Mouse (Mus musculus): ENCODE measurements around the gene Ch25h. TPM values are rescaled to one million over a fixed set of nuclear protein-coding genes. Genes with fewer than 3 reads are reported as not detected.
A peak's percentile ranks its signal among the peaks of the same experiment; 100 is the strongest.

Gene Ch25h
- polyA plus RNA-seq (2015; fragmentation: Nextera tagmentation; extraction: Ambion mirVana): 0.39 and 0.58 TPM in 2 replicates

DNA sequence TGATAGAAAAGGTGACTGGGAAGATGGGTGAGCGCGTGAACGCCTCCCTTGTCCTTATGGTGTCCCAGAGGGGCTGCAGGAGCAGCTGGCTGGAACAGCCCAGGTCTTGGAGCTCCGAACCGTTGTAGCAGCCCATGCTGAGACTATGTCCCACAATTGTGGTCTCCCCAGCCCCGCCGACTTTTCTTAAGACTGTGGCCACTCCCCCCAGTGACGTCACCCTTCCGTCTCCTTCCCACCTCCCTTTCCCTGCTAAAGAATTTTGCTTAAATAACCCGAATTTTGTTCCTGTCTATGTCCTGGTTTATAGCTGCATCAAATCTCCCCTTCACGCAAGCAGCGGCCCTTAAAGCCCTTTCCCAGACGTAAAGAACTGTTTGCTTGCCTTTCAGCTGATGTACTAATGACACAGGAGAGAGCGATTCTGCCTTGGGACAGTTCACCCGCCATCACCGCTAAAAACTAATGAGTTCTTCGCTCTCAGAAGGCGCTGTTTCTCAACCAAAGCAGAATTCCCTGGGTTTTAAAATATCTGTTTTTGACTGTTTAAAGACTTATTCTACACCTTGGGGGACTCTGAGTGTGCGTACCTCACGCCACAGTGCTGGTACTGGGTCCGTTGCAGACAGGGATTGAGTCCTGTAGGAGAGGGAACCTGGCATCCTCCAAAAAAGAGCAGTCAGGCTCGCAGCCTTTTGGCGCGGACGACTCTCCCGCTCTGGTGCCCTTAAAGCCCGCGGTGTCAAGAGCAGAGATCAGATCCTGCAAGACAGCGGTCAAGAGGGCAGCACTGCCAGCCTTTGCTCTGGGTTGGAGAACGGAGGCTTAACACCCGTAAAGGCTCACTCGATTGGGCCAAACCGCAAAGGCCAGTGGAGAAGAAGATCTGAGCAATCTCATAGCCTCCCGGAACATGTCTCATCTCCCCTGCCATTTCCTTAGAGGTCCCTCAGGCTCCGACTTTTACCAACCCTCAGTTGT is at the start of gene Ch25h:
TSS of gene Ch25h (minus strand) at position 174 of the 981 bp plus-strand sequence.
- Histone ChIP-seq H3K4me3 (replicated peaks; ENCODE audit: low read length) (peak within 1 kb of the TSS; percentile 70), H3K4me1 (replicated peaks; ENCODE audit: control insufficient read depth, insufficient read depth, low read length) (peaks cover 15% of the 10 kb centered on the region), H3K4me2 (ENCODE audit: low read length) (peak within 1 kb of the TSS; percentile 99), H3K27ac (ENCODE audit: low read length) (no peak within 1 kb of the TSS), H3K27me3 (replicated peaks; ENCODE audit: control insufficient read depth, insufficient read depth, low read length) (peaks cover 22% of the 10 kb centered on the region), H3K9me3 (ENCODE audit: control insufficient read depth, low read length) (no peaks in the 10 kb centered on the region), H3K36me3 (ENCODE audit: control insufficient read depth, insufficient read depth) (no peaks in the 10 kb centered on the region), H3K9ac (replicated peaks; ENCODE audit: low read depth, low read length) (peak within 1 kb of the TSS; percentile 56)
- under 1% methylated on average over 35 of the region's 35 CpGs for WGBS
- ATAC-seq: peak; percentile 94

DNA sequence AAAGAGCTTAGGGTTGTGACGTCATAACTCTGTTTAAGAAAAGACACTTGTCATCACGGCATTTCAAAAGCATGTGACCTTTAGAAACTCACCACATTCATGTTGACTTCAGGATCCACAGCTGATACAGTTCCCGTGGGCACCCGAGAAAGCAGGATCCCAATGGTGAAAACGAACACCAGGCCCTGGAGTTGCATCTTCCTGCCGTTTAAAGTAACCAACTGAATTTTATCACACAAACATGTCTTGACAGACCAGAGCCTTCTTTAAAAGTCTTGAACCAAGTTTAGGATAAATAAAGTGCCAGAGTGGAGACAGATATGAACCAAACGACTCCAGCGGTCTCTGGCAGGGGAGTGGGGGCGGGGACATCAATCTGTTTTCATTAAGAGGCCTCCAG is 49.7 kb upstream of the Ch25h start:
- H3K4me1 ChIP-seq (replicated peaks; ENCODE audit: control insufficient read depth, insufficient read depth, low read length): peaks cover 9% of the 10 kb centered on the region
- WGBS: 83% methylated on average over 9 of the region's 9 CpGs
- no peak for ATAC-seq
- H3K36me3 ChIP-seq (ENCODE audit: control insufficient read depth, insufficient read depth): no peaks in the 10 kb centered on the region
- no peak overlapping the region for H3K4me3 ChIP-seq (replicated peaks; ENCODE audit: low read length)
- no peak overlapping the region for H3K9ac ChIP-seq (replicated peaks; ENCODE audit: low read depth, low read length)
- no peaks in the 10 kb centered on the region for H3K27me3 ChIP-seq (replicated peaks; ENCODE audit: control insufficient read depth, insufficient read depth, low read length)
- no peak overlapping the region for H3K4me2 ChIP-seq (ENCODE audit: low read length)
- H3K27ac ChIP-seq (ENCODE audit: low read length): no peak overlapping the region
- H3K9me3 ChIP-seq (ENCODE audit: control insufficient read depth, low read length): no peaks in the 10 kb centered on the region

DNA sequence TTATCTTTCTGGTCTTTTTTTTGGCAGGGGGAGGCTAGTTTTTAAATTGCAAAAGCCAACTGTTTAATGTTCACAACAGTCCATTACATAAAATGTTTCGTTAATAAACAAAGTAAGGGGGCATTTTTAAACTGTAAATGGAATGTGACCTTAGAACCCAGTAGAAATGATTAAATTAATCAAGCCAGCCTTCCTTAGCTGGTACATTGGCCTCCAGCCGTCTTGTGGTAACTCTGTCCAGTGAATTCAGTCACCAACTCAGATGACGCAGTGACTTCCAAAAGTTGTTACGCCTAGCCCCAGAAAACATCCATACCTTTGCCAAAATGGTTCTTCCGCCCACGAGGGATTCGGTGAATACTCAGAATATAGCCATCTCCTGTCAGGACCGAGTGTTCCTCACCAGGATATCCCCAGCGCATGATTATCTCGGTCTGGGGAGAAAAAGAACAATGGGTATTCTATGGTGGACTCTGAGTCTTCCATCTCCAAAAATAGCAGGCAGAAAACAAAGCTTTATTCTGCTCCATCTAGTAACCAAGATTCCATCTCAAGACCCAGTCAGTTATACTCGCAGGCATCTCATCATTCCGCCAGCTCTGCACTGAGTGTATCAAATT is 48.3 kb upstream of the Ch25h start:
- WGBS: 87% methylated on average over 12 of the region's 12 CpGs

DNA sequence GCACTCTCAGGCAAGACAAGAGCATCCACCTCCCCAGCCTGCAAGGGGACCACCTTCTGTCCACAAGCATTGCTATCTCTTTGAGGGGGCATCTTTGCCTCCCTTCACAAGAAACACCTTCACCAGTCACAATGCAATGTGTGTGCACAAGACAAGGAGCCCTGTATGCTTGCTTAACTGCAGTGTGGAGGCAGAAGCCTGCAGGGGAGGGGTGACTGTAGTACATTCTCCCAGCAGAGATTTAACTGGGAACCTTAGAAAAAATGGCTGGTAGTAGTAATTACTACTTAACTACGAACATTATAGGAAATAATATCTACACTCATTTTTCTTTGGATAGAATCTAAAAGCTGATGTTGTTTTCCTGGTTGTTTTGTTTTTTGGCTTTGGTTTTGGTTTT is 47.0 kb upstream of the Ch25h start:
- H3K27ac ChIP-seq (ENCODE audit: low read length): no peak overlapping the region
- no peaks in the 10 kb centered on the region for H3K27me3 ChIP-seq (replicated peaks; ENCODE audit: control insufficient read depth, insufficient read depth, low read length)
- 83% methylated on average over 1 of the region's 1 CpGs for WGBS
- ATAC-seq: no peak
- no peak overlapping the region for H3K4me3 ChIP-seq (replicated peaks; ENCODE audit: low read length)
- H3K9me3 ChIP-seq (ENCODE audit: control insufficient read depth, low read length): no peaks in the 10 kb centered on the region
- H3K4me2 ChIP-seq (ENCODE audit: low read length): no peak overlapping the region
- no peaks in the 10 kb centered on the region for H3K36me3 ChIP-seq (ENCODE audit: control insufficient read depth, insufficient read depth)
- peaks cover 7% of the 10 kb centered on the region for H3K4me1 ChIP-seq (replicated peaks; ENCODE audit: control insufficient read depth, insufficient read depth, low read length)
- H3K9ac ChIP-seq (replicated peaks; ENCODE audit: low read depth, low read length): no peak overlapping the region

More for the DNA sequence above, 48.3 kb upstream of the Ch25h start:
- Histone ChIP-seq H3K9me3 (ENCODE audit: control insufficient read depth, low read length) (no peaks in the 10 kb centered on the region), H3K36me3 (ENCODE audit: control insufficient read depth, insufficient read depth) (no peaks in the 10 kb centered on the region), H3K4me2 (ENCODE audit: low read length) (no peak overlapping the region), H3K4me3 (replicated peaks; ENCODE audit: low read length) (no peak overlapping the region), H3K27ac (ENCODE audit: low read length) (no peak overlapping the region), H3K9ac (replicated peaks; ENCODE audit: low read depth, low read length) (no peak overlapping the region), H3K4me1 (replicated peaks; ENCODE audit: control insufficient read depth, insufficient read depth, low read length) (peaks cover 9% of the 10 kb centered on the region), H3K27me3 (replicated peaks; ENCODE audit: control insufficient read depth, insufficient read depth, low read length) (no peaks in the 10 kb centered on the region)
- no peak for ATAC-seq

DNA sequence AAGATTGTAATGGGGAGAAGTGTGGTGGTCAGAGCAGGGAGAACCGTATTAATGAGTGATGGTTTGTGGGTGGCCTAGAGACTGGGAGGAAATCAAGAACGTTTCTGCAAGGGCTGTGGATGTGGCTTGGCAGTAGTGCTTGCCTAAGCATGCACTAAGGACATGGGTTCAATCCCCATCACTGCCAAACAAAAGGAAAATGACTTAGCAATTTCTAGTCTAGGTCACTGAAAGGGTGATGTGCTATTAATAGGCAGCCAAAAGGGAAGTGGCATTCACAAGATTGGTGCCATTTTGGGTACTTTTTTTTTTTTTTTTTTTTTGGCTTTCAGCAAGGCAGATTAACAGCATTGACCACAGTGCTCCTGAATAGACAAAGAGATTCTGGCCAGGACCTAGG is 46.4 kb upstream of the Ch25h start:
- Histone ChIP-seq H3K4me2 (ENCODE audit: low read length) (no peak overlapping the region), H3K27me3 (replicated peaks; ENCODE audit: control insufficient read depth, insufficient read depth, low read length) (no peaks in the 10 kb centered on the region), H3K9me3 (ENCODE audit: control insufficient read depth, low read length) (no peaks in the 10 kb centered on the region), H3K4me1 (replicated peaks; ENCODE audit: control insufficient read depth, insufficient read depth, low read length) (peaks cover 3% of the 10 kb centered on the region), H3K4me3 (replicated peaks; ENCODE audit: low read length) (no peak overlapping the region), H3K9ac (replicated peaks; ENCODE audit: low read depth, low read length) (no peak overlapping the region), H3K27ac (ENCODE audit: low read length) (no peak overlapping the region), H3K36me3 (ENCODE audit: control insufficient read depth, insufficient read depth) (no peaks in the 10 kb centered on the region)
- no peak for ATAC-seq
- WGBS: 61% methylated on average over 2 of the region's 2 CpGs

DNA sequence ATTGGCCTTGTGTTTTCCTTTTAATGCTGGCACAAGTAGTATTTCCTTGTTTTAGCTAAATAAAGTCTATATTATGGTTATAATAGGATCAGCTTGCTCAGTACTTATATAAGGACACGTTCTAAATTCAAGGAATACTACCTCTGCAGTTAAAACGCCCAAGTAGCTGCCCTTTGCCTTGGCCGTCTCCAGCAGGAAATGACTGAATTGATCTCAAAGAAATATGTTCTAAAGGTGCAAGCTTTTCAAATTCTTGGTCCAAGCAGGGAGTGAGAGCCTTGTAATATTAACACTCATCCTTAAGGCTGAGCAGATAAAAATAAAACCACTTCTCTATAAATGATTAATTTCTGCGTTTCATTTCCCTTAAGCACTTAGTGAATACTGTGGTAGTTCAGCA is 45.1 kb upstream of the Ch25h start:
- H3K4me3 ChIP-seq (replicated peaks; ENCODE audit: low read length): no peak overlapping the region
- no peaks in the 10 kb centered on the region for H3K36me3 ChIP-seq (ENCODE audit: control insufficient read depth, insufficient read depth)
- no peaks in the 10 kb centered on the region for H3K4me1 ChIP-seq (replicated peaks; ENCODE audit: control insufficient read depth, insufficient read depth, low read length)
- no peak overlapping the region for H3K9ac ChIP-seq (replicated peaks; ENCODE audit: low read depth, low read length)
- H3K9me3 ChIP-seq (ENCODE audit: control insufficient read depth, low read length): no peaks in the 10 kb centered on the region
- no peak for ATAC-seq
- H3K4me2 ChIP-seq (ENCODE audit: low read length): no peak overlapping the region
- H3K27ac ChIP-seq (ENCODE audit: low read length): no peak overlapping the region
- WGBS: 89% methylated on average over 4 of the region's 4 CpGs
- no peaks in the 10 kb centered on the region for H3K27me3 ChIP-seq (replicated peaks; ENCODE audit: control insufficient read depth, insufficient read depth, low read length)

DNA sequence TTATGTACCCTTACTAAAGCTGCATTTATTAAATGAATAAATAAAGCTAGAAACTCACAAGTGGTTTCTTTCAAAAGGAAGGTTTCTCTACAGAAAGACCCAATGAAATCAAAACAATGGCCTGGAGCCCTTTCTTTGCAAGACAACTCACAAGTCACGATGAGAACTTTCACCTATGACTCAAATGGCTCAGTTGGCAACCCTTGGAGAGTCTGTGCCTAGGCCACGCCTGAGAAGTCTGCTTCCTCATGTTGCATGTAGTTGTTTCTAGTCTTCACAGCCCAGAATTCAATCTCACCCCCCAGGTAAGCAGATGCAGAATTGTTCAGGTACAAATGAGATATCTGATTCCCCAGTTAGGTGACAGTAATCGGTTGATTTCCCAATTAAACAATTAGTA is 44.7 kb upstream of the Ch25h start:
- Histone ChIP-seq H3K4me3 (replicated peaks; ENCODE audit: low read length) (no peak overlapping the region), H3K36me3 (ENCODE audit: control insufficient read depth, insufficient read depth) (no peaks in the 10 kb centered on the region), H3K9ac (replicated peaks; ENCODE audit: low read depth, low read length) (no peak overlapping the region), H3K4me1 (replicated peaks; ENCODE audit: control insufficient read depth, insufficient read depth, low read length) (no peaks in the 10 kb centered on the region), H3K27me3 (replicated peaks; ENCODE audit: control insufficient read depth, insufficient read depth, low read length) (no peaks in the 10 kb centered on the region), H3K4me2 (ENCODE audit: low read length) (no peak overlapping the region), H3K27ac (ENCODE audit: low read length) (no peak overlapping the region), H3K9me3 (ENCODE audit: control insufficient read depth, low read length) (no peaks in the 10 kb centered on the region)
- WGBS: 93% methylated on average over 3 of the region's 3 CpGs
- ATAC-seq: no peak

DNA sequence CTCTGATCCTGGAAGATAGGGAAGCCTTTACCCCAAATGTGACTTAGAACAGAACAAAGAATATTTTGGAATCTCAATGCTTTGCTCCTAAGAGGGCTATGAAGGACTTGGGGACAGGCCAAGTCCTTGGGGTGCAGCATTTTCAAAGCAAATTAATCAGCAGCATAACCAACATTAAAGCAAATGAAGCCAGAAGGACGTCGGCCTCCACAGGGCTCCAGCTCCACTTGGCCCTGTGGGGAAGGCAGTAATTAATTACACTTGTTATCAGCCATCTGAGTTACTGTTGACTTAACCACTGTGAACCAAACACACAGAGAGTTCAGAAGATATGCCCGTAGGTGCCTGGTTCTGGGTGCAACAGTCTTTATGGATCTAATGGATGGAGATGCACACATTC is 43.8 kb upstream of the Ch25h start:
- H3K36me3 ChIP-seq (ENCODE audit: control insufficient read depth, insufficient read depth): no peaks in the 10 kb centered on the region
- no peaks in the 10 kb centered on the region for H3K27me3 ChIP-seq (replicated peaks; ENCODE audit: control insufficient read depth, insufficient read depth, low read length)
- WGBS: 69% methylated on average over 3 of the region's 3 CpGs
- H3K27ac ChIP-seq (ENCODE audit: low read length): no peak overlapping the region
- no peak overlapping the region for H3K4me2 ChIP-seq (ENCODE audit: low read length)
- no peaks in the 10 kb centered on the region for H3K4me1 ChIP-seq (replicated peaks; ENCODE audit: control insufficient read depth, insufficient read depth, low read length)
- no peak for ATAC-seq
- H3K4me3 ChIP-seq (replicated peaks; ENCODE audit: low read length): no peak overlapping the region
- H3K9me3 ChIP-seq (ENCODE audit: control insufficient read depth, low read length): no peaks in the 10 kb centered on the region
- no peak overlapping the region for H3K9ac ChIP-seq (replicated peaks; ENCODE audit: low read depth, low read length)

DNA sequence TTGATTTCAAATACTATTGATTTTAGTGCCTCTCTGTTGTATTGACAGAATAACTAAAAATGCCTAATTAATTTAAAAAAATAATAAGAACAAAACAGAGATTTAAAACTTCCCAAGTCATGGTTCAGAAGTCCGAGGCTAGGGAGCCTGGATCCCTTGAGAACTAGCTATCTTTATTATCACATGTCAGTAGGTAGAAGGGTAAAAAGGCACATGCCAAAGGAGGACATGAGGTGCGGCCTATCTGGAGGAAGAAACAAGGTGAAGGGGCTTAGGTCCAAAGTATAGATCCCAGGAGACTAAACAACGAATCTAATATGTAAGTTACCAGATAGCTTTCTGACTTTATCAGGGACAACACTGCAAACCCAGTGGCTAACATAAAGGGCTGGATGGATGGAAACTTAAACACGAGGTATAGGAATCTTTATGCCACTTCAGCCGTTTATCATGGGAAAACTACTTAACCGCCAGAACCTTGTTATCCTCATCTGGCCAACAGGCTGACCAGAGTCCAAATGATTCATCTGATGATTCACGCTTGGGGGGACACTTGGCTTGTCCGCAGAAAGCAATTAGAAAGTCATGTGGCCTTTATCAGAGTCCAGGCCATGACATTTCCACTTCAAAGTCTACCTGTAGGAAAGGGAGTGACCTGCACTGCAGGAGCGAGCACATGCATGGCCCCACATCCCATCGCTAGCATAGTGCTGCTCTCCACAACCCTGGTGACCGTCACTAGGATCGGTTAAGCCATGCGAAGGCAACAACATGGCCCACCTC is 43.0 kb upstream of the Ch25h start:
- no peaks in the 10 kb centered on the region for H3K4me1 ChIP-seq (replicated peaks; ENCODE audit: control insufficient read depth, insufficient read depth, low read length)
- no peaks in the 10 kb centered on the region for H3K9me3 ChIP-seq (ENCODE audit: control insufficient read depth, low read length)
- ATAC-seq: no peak
- no peak overlapping the region for H3K4me3 ChIP-seq (replicated peaks; ENCODE audit: low read length)
- H3K36me3 ChIP-seq (ENCODE audit: control insufficient read depth, insufficient read depth): no peaks in the 10 kb centered on the region
- H3K9ac ChIP-seq (replicated peaks; ENCODE audit: low read depth, low read length): no peak overlapping the region
- WGBS: 95% methylated on average over 13 of the region's 13 CpGs
- H3K4me2 ChIP-seq (ENCODE audit: low read length): no peak overlapping the region
- H3K27me3 ChIP-seq (replicated peaks; ENCODE audit: control insufficient read depth, insufficient read depth, low read length): no peaks in the 10 kb centered on the region
- no peak overlapping the region for H3K27ac ChIP-seq (ENCODE audit: low read length)

Data from forebrain, embryonic 16.5 days (tissue).